Mouse (Mus musculus) spleen, postnatal 0 days (tissue): ENCODE measurements around the gene Vmn1r80. TPM values are rescaled to one million over a fixed set of nuclear protein-coding genes. Genes with fewer than 3 reads are reported as not detected.

ENCODE experiments used
- polyA plus RNA-seq: library from polyadenylated mRNA; unstranded; fragments of >200 nt; fragmentation: Nextera tagmentation; extraction: Ambion mirVana; gene quantifications from 2 replicates; pipeline ENCODE4 v1.2.1, GENCODE M21; 2015

The Vmn1r80 gene
- polyA plus RNA-seq = not detected in 2 replicates

GRCm38 (mm10) chr7:12188986-12189385 lies at the start of gene Vmn1r80:
TSS of gene Vmn1r80 (plus strand) at chr7:12189286.

GRCm38 (mm10) chr7:12149957-12150356 lies 39.1 kb upstream of the Vmn1r80 start, which contains the start of gene Vmn1r78:
TSS of gene Vmn1r78 (plus strand) at chr7:12150257.

GRCm38 (mm10) chr7:12170979-12171378 lies 18.1 kb upstream of the Vmn1r80 start, which contains the start of gene Vmn1r79:
TSS of gene Vmn1r79 (plus strand) at chr7:12171279.

Other genes starting within 250 kb of the Vmn1r80 start
- not detected in 2 replicates for gene Vmn1r77, start 152.5 kb upstream of the Vmn1r80 start, polyA plus RNA-seq
- not detected in 2 replicates for gene Vmn1r78, start 39.0 kb upstream of the Vmn1r80 start, polyA plus RNA-seq
- not detected in 2 replicates for gene Vmn1r79, start 18.0 kb upstream of the Vmn1r80 start, polyA plus RNA-seq
- gene Vmn1r81, start 79.0 kb downstream of the Vmn1r80 start, polyA plus RNA-seq = not detected in 2 replicates
- not detected in 2 replicates for gene Vmn1r82, start 111.1 kb downstream of the Vmn1r80 start, polyA plus RNA-seq
- not detected in 2 replicates for gene Vmn1r83, start 140.2 kb downstream of the Vmn1r80 start, polyA plus RNA-seq
- gene Vmn1r84, start 180.0 kb downstream of the Vmn1r80 start, polyA plus RNA-seq = not detected in 2 replicates
- gene Zfp551, start 233.5 kb downstream of the Vmn1r80 start, polyA plus RNA-seq = 0.89 and 1.2 TPM in 2 replicates